Mouse (Mus musculus) adrenal gland, adult (tissue): ENCODE data around the gene Agbl3.

Experiments used
- DNase-seq, 2 experiments: peaks; one replicate each; pipeline ENCODE4 v3.0.0; 2022 to 2023; ENCODE audit warnings: low spot score in 1 of 2; ENCODE audit not compliant: inconsistent age in 2 of 2

Agbl3 gene

GRCm38 (mm10) chr6:34780231-34780942, at the start of gene Agbl3:
Gene Agbl3 (plus strand): TSS chr6:34780432.
- peak; percentile 94 to 99 for DNase-seq

GRCm38 (mm10) chr6:34731007-34731406, 49.2 kb upstream of the Agbl3 start:
- no peak for DNase-seq

GRCm38 (mm10) chr6:34731529-34731928, 48.7 kb upstream of the Agbl3 start:
- no peak for DNase-seq

GRCm38 (mm10) chr6:34734940-34735695, 45.1 kb upstream of the Agbl3 start:
- DNase-seq: no peak

- DNase-seq: no peak
Observed at GRCm38 (mm10) chr6:34736934-34737333, 43.3 kb upstream of the Agbl3 start.

- DNase-seq: no peak
Observed at GRCm38 (mm10) chr6:34743946-34744345, 36.3 kb upstream of the Agbl3 start.

- no peak for DNase-seq
Observed at GRCm38 (mm10) chr6:34747846-34748245, 32.4 kb upstream of the Agbl3 start.

GRCm38 (mm10) chr6:34748566-34748965, 31.7 kb upstream of the Agbl3 start:
- no peak for DNase-seq

GRCm38 (mm10) chr6:34749526-34749925, 30.7 kb upstream of the Agbl3 start:
- DNase-seq: no peak

- peak in 1 of 2 experiments; percentile 16 for DNase-seq
Observed at GRCm38 (mm10) chr6:34750487-34751120, 29.6 kb upstream of the Agbl3 start.

- no peak for DNase-seq
Observed at GRCm38 (mm10) chr6:34751625-34752024, 28.6 kb upstream of the Agbl3 start.

GRCm38 (mm10) chr6:34754448-34754847, 25.8 kb upstream of the Agbl3 start:
- peak; percentile 47 to 88 for DNase-seq

- DNase-seq: no peak
Observed at GRCm38 (mm10) chr6:34758340-34758739, 21.9 kb upstream of the Agbl3 start.

GRCm38 (mm10) chr6:34760023-34760422, 20.2 kb upstream of the Agbl3 start:
- DNase-seq: peak in 1 of 2 experiments; percentile 72

- DNase-seq: no peak
Observed at GRCm38 (mm10) chr6:34765721-34766120, 14.5 kb upstream of the Agbl3 start.

GRCm38 (mm10) chr6:34769984-34770383, 10.2 kb upstream of the Agbl3 start:
- DNase-seq: no peak

GRCm38 (mm10) chr6:34770491-34770890, 9.7 kb upstream of the Agbl3 start:
- no peak for DNase-seq

GRCm38 (mm10) chr6:34776396-34776795, 3.8 kb upstream of the Agbl3 start:
- no peak for DNase-seq

GRCm38 (mm10) chr6:34777094-34777493, 3.1 kb upstream of the Agbl3 start:
- DNase-seq: no peak

- DNase-seq: no peak
Observed at GRCm38 (mm10) chr6:34777981-34778668, 2.1 kb upstream of the Agbl3 start.

GRCm38 (mm10) chr6:34780943-34781289, 684 bp downstream of the Agbl3 start:
- DNase-seq: no peak
